Mouse (Mus musculus): ENCODE measurements around the gene Calhm3.

Calhm3 gene

GRCm38 (mm10) chr19:47118634-47119033 lies 38.9 kb downstream of the Calhm3 start:
- DNase-seq (ENCODE audit: low spot score): no peak

- no peak for DNase-seq (ENCODE audit: low spot score)
Measured at GRCm38 (mm10) chr19:47104641-47105271, 52.8 kb downstream of the Calhm3 start.

All from layer of hippocampus, adult 9-10 months (tissue).